Mouse (Mus musculus): ENCODE results near the gene Slc25a23.

The Slc25a23 gene

DNA sequence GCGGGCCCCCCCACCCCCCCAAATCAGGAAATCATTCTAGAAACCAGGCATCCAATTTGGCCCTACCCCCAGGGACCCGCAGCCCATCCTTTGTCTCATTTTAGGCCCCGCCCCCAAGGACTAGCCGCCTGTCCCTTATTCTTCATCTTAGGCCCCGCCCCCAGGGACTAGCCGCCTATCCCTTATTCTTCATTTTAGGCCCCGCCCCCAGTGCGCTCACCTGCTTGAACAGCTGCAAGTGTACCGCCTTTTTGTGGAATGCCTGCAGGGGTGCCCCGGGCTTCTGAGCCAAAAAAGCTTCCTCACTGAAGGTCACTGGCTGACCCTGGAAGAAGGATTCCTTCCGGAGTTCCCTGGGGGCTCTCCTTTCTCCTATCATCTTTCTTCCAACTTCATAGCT lies 11.0 kb upstream of the Slc25a23 start:
- no peak for DNase-seq (ENCODE audit: low spot score)

DNA sequence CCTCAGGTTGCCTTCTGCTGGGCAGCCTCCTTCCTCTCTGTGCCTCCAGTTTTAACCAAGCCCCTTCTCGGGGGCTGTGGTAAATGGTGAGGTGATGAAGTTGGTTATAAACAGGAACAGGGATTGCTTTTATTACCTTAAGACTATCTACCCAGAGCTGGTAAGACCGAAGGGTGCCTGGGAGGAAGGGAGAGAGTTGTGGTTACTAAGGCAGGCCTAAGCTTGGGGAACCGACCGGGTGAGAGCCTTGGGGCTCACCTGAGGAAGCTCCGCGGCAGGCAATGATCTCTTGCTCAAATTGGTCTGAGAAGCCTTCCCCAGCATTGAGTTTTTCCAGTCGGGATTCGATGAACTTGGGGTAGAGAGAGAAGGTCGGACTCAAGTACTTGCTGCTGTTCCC lies 10.6 kb upstream of the Slc25a23 start:
- no peak for DNase-seq (ENCODE audit: low spot score)

GRCm38 (mm10) chr17:57066908-57067307 lies 7.2 kb upstream of the Slc25a23 start:
- DNase-seq (ENCODE audit: low spot score): no peak

DNA sequence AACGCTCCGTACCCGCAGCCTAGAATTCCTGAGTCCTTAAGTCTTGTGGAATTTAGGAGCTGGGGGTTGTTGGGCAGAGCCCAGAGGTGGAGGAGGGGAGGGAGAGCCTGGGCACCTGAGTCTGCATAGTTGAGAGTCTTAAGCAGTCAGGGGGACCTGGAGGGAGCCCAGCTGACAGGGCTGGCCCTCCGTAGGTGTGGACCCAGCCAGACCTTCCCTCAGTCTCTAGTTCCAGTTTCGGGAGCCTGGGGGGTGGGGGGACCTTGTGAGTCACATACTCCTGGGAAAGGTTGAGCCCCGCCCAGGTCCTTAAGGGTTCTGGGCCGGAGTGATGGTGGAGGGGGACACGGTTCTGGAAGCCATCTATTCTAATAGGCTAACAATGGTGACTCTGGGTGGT lies 3.4 kb upstream of the Slc25a23 start:
- DNase-seq (ENCODE audit: low spot score): no peak

- DNase-seq (ENCODE audit: low spot score): no peak
These were observed 2.9 kb upstream of the Slc25a23 start for GRCm38 (mm10) chr17:57062548-57062947.

GRCm38 (mm10) chr17:57062011-57062521 lies 2.4 kb upstream of the Slc25a23 start:
- DNase-seq (ENCODE audit: low spot score): peak; percentile 48

DNA sequence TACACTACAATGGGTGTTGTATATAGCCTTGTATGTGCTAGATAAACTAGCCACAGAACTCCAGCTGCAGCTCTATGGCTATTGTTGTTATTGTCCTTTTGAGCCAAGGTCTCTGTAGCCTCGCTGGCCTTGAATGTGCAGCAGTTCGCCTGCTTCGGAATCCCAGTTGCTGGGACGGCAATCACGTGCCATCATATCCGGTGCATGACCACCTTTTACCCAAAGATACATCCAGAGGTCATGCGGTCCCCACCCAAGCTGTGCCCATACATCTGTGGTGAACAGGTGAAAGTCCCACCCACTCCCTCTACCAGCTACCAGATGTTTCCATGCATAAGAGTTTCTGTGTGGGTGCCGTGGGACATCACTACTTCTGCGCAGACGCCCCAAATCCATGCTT lies 1.4 kb upstream of the Slc25a23 start:
- peak; percentile 27 for DNase-seq (ENCODE audit: low spot score)

DNA sequence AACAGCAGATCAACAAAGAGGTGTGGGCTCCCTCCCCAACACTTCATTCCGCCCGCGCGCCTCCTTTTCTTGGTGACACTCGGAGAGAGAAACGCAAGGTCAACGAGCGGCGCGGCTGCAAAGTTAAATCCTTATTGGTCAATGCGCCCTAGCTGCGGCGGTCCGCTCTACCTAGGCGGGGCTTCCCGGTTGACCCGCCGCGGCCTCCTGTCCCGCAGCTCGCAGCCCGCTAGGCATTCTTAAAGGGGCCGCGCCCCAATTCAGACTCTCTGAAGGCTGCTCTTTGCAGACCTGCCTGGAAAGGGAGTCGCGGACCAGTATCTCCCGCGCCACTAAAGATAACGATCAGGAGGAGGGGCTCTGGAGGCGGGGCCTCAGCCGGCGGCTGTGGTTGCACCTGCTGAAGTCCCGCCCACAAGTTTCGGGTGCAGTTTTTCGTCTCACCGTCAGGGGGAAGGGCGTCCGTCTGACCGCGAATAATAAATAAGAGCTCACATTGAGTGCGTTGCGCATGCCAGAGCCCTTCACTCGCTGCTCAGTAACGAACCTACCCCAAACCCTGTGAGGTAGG lies 653 bp upstream of the Slc25a23 start:
- peak; percentile 97 for DNase-seq (ENCODE audit: low spot score)

GRCm38 (mm10) chr17:57058891-57059485 lies 675 bp downstream of the Slc25a23 start, which contains the start of gene Crb3:
Gene Crb3, plus strand, starts transcription at chr17:57059105.
- no peak for DNase-seq (ENCODE audit: low spot score)

DNA sequence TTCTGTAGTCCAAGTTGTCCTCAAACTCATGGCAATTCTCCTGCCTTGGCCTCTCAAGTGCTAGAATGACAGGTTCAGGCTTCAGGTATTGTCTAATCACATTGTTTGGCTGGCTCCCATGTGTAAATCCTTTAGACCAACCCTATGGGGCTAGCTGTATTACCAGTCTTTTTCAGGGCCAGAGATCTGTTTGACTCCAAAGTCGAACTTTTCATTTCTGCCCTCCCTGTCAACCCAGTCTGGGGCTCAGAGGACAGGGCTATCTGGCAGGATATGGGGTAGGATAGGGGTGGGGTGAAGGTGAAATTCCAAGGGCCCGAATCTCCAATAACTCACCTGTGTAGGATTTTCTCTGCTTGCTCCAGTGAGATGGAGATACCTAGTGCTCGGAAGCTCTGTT lies 3.4 kb downstream of the Slc25a23 start:
- DNase-seq (ENCODE audit: low spot score): no peak

DNA sequence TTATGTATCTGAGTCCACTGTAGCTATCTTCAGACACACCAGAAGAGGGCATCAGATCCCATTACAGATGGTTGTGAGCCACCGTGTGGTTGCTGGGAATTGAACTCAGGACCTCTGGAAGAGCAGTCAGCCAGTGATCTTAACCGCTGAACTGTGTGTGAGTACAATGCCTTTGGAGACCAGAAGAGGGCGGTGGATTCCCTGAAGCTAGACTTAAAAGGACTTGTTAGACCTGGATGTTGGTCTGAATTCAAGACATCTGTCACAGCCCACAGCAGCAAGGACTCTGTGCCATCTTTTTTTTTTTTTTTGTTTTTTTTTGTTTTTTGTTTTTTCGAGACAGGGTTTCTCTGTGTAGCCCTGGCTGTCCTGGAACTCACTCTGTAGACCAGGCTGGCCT lies 8.0 kb downstream of the Slc25a23 start:
- peak; percentile 36 for DNase-seq (ENCODE audit: low spot score)

DNA sequence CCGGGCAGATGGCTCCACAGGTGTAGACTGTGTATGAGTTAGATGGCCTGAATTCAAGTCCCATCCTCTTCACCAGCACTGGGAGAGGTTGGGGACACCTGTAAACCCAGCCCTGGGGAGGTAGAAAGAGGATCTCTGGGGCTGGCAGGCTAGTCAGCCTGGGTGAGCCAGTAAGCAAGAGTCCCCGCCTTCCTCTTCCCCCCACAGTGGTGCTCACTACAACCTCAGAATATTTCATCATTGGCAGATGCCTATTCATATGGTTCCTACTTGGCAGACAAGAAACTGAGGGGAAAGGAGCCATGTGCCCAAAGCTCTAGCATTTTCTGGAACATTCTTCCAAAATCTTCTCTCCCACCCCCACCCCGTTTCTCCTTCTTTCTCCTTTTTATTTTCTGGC lies 10.8 kb downstream of the Slc25a23 start:
- DNase-seq (ENCODE audit: low spot score): no peak

GRCm38 (mm10) chr17:57047406-57047805 lies 12.3 kb downstream of the Slc25a23 start:
- DNase-seq (ENCODE audit: low spot score): no peak

GRCm38 (mm10) chr17:57041554-57041953 lies 18.1 kb downstream of the Slc25a23 start, which contains the start of gene Slc25a41:
Gene Slc25a41, minus strand, starts transcription at chr17:57041654.
- DNase-seq (ENCODE audit: low spot score): no peak

- no peak for DNase-seq (ENCODE audit: low spot score)
These were observed 20.7 kb downstream of the Slc25a23 start for GRCm38 (mm10) chr17:57038978-57039377.

- DNase-seq (ENCODE audit: low spot score): no peak
These were observed 26.8 kb downstream of the Slc25a23 start for GRCm38 (mm10) chr17:57032854-57033253.

GRCm38 (mm10) chr17:57031661-57032420 lies 27.8 kb downstream of the Slc25a23 start:
- DNase-seq (ENCODE audit: low spot score): peak; percentile 100

DNA sequence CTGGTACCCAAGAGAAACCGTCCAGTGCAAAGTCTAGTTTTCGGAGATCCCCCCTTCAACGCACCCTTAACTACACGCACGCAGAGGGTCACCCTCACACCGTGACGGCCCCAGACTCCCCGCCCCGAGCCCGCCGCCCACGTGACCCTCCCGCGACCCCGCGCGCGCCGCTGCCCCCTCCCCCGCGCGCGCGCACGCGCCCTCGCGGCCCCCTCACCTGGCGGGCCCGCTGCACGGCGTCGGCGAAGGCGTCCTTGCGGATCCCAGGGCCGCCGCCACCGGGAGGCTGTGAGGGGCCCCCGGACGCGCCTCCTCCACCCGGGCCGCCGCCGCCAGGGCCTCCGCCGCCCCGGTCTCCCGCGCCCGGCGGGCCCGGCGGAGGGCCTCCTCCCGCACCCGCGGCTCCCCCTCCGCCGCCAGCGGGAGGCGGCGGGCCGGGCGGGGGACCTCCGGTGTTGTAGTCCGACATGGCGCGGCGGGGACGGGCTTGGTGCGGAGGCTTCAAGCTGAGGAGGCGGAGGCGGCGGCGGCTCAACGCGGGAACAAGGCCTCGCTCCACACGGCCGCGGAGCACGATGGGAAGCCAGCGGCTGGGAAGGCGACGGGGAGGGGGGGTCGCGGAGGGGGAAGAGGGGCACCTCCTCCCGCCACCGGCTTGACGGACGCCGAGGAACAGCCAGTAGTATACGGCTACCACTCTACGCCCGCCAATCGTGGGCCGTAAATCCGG lies 28.6 kb downstream of the Slc25a23 start, which contains the start of gene Khsrp:
TSS of gene Khsrp (minus strand) at position 592 of the 730 bp plus-strand sequence.
- DNase-seq (ENCODE audit: low spot score): peak; percentile 39

- no peak for DNase-seq (ENCODE audit: low spot score)
These were observed 30.0 kb downstream of the Slc25a23 start for GRCm38 (mm10) chr17:57029691-57030090.

DNA sequence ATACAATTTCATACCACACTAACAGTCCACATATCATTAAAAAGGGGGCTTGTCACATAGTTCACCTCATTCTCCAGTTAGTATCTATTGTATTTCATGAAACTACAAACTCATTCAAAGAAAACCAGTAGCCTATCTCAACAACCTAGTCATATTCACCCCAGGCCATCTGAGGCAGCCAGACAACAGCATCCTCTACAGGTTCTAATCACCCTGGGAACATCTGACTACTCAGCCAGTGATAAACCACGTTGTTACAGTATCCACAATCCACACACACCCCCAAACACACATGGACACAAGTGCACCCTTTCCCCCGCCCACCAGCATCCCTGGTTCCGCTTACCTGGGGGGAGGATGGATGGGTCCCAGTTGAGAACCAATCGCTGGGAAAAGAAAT lies 32.2 kb downstream of the Slc25a23 start:
- DNase-seq (ENCODE audit: low spot score): no peak

GRCm38 (mm10) chr17:57020960-57021359 lies 38.7 kb downstream of the Slc25a23 start:
- no peak for DNase-seq (ENCODE audit: low spot score)

- DNase-seq (ENCODE audit: low spot score): no peak
These were observed 40.0 kb downstream of the Slc25a23 start for GRCm38 (mm10) chr17:57019693-57020092.

All from T-cell, adult 2 months (primary cell).